ENCODE assay signal across 15 mouse cellular contexts in genomic region chr9:83549866-83550265, GRCm38 (mm10). TPM values are rescaled to one million over a fixed set of nuclear protein-coding genes. Genes with fewer than 3 reads are reported as not detected.
DNase-seq lines count a peak whose midpoint lies in the region; ATAC-seq and TF ChIP-seq lines count a peak whose summit lies in the region.
"Had no signal": no experiment of that assay in that cellular context is flagged by ENCODE, and none has a peak within 500 bp of the region (broad histone marks: within the 10 kb centered on the region; RNA-seq: fewer than 3 reads in every experiment).

No protein-coding gene starts in this region.

- no peak overlapping the region for H3K4me3 ChIP-seq in intestine, embryonic 15.5 days (replicated peaks)
- H3K4me3 ChIP-seq in intestine, embryonic 16.5 days (ENCODE audit: low read length) = no peak overlapping the region
- no peak overlapping the region for H3K4me3 ChIP-seq in thymus, adult 2 months (ENCODE audit: control insufficient read depth, insufficient read depth, low read length)
- H3K4me3 ChIP-seq in liver, postnatal 0 days (ENCODE audit: low read depth, low read length) = no peak overlapping the region; the same call in 1 of the 2 replicates
- no peak overlapping the region for H3K4me3 ChIP-seq in forebrain, embryonic 15.5 days
- H3K4me3 ChIP-seq: forebrain, embryonic 13.5 days; limb, embryonic 13.5 days; neural tube, embryonic 13.5 days had no signal

- H3K27ac ChIP-seq in intestine, embryonic 15.5 days = no peak overlapping the region
- no peak overlapping the region for H3K27ac ChIP-seq in intestine, embryonic 16.5 days (ENCODE audit: low read length)
- no peak overlapping the region for H3K27ac ChIP-seq in thymus, adult 2 months (ENCODE audit: control insufficient read depth, insufficient read depth, low read length)
- no peak overlapping the region for H3K27ac ChIP-seq in liver, postnatal 0 days (ENCODE audit: low read depth)
- H3K27ac ChIP-seq in forebrain, embryonic 15.5 days (replicated peaks) = no peak overlapping the region
- H3K27ac ChIP-seq: forebrain, embryonic 13.5 days; limb, embryonic 13.5 days; neural tube, embryonic 13.5 days had no signal

- no peak for TF ChIP-seq POLR2A in thymus, adult 2 months (IDR thresholded peaks at IDR 0.05; ENCODE audit: control insufficient read depth, extremely low read depth, insufficient read depth, low read length, poor library complexity)

- H3K4me1 ChIP-seq in intestine, embryonic 15.5 days (replicated peaks) = peaks cover 10% of the 10 kb centered on the region; the same call in 1 of the 2 replicates
- H3K4me1 ChIP-seq in intestine, embryonic 16.5 days (ENCODE audit: control insufficient read depth, insufficient read depth, low read length) = peaks cover 6% of the 10 kb centered on the region; the same call in 1 of the 2 replicates
- H3K4me1 ChIP-seq in thymus, adult 2 months (replicated peaks; ENCODE audit: control insufficient read depth, insufficient read depth, low read length) = peaks cover 10% of the 10 kb centered on the region
- peaks cover 4% of the 10 kb centered on the region; the same call in 1 of the 2 replicates for H3K4me1 ChIP-seq in liver, postnatal 0 days (ENCODE audit: insufficient read depth)
- H3K4me1 ChIP-seq in forebrain, embryonic 15.5 days = peaks cover 18% of the 10 kb centered on the region
- H3K4me1 ChIP-seq: forebrain, embryonic 13.5 days; neural tube, embryonic 13.5 days had no signal

- 0 out of 2 replicates have a peak overlapping the region, but pooled peaks have one; percentile 3 for H3K4me2 ChIP-seq in intestine, embryonic 15.5 days (replicated peaks)
- H3K4me2 ChIP-seq in intestine, embryonic 16.5 days (ENCODE audit: low read depth, low read length) = no peak overlapping the region
- peak overlapping the region; percentile 68; the same call in 1 of the 2 replicates for H3K4me2 ChIP-seq in liver, postnatal 0 days (ENCODE audit: low read depth, low read length)
- H3K4me2 ChIP-seq in forebrain, embryonic 15.5 days (replicated peaks) = no peak overlapping the region; the same call in 1 of the 2 replicates
- H3K4me2 ChIP-seq: limb, embryonic 13.5 days; neural tube, embryonic 13.5 days had no signal

- no peak for TF ChIP-seq CTCF in thymus, adult 2 months (IDR thresholded peaks at IDR 0.05; ENCODE audit: borderline replicate concordance, control insufficient read depth, extremely low read depth, insufficient read depth, low read length, poor library complexity)
- no peak for TF ChIP-seq CTCF in liver, postnatal 0 days (IDR thresholded peaks at IDR 0.05; ENCODE audit: low read depth)

- no peaks in the 10 kb centered on the region for H3K9me3 ChIP-seq in intestine, embryonic 15.5 days
- H3K9me3 ChIP-seq in intestine, embryonic 16.5 days (ENCODE audit: control insufficient read depth, low read length) = no peaks in the 10 kb centered on the region
- no peaks in the 10 kb centered on the region for H3K9me3 ChIP-seq in liver, postnatal 0 days (ENCODE audit: low read length)
- H3K9me3 ChIP-seq in forebrain, embryonic 15.5 days = no peaks in the 10 kb centered on the region
- H3K9me3 ChIP-seq: forebrain, embryonic 13.5 days; limb, embryonic 13.5 days; neural tube, embryonic 13.5 days had no signal

- H3K9ac ChIP-seq in intestine, embryonic 15.5 days = no peak overlapping the region
- H3K9ac ChIP-seq in intestine, embryonic 16.5 days (ENCODE audit: low read depth, low read length) = no peak overlapping the region
- no peak overlapping the region for H3K9ac ChIP-seq in liver, postnatal 0 days (replicated peaks)
- no peak overlapping the region for H3K9ac ChIP-seq in forebrain, embryonic 15.5 days (replicated peaks)
- H3K9ac ChIP-seq: forebrain, embryonic 13.5 days; limb, embryonic 13.5 days; neural tube, embryonic 13.5 days had no signal

- no peak for ATAC-seq in intestine, embryonic 15.5 days
- ATAC-seq in intestine, embryonic 16.5 days = no peak
- ATAC-seq in liver, postnatal 0 days = no peak
- ATAC-seq in inflammation-experienced regulatory T-cells, adult 6 months = no peak
- no peak for ATAC-seq in forebrain, embryonic 15.5 days (replicated peaks)
- ATAC-seq: activated CD4-positive, CD25-positive, alpha-beta regulatory T cell, adult 4 months; forebrain, embryonic 13.5 days had no signal

- no peaks in the 10 kb centered on the region for H3K36me3 ChIP-seq in intestine, embryonic 15.5 days
- no peaks in the 10 kb centered on the region for H3K36me3 ChIP-seq in intestine, embryonic 16.5 days (ENCODE audit: control insufficient read depth, insufficient read depth, low read length)
- no peaks in the 10 kb centered on the region for H3K36me3 ChIP-seq in thymus, adult 2 months (ENCODE audit: control insufficient read depth, insufficient read depth, low read length)
- H3K36me3 ChIP-seq in liver, postnatal 0 days (replicated peaks; ENCODE audit: insufficient read depth, low read length) = no peaks in the 10 kb centered on the region
- H3K36me3 ChIP-seq in forebrain, embryonic 15.5 days = no peaks in the 10 kb centered on the region
- H3K36me3 ChIP-seq: limb, embryonic 13.5 days; neural tube, embryonic 13.5 days had no signal

- DNase-seq in thymus, adult 2 months = peak; percentile 6
- DNase-seq in thymus, postnatal 10 days (ENCODE audit: low spot score in 2 of 2) = no peak
- DNase-seq in liver, postnatal 0 days = no peak
- DNase-seq: adrenal gland, postnatal 25 days; cerebellum, adult 9-10 months; lung, postnatal 36 days; midbrain, embryonic 14.5 days had no signal

- 90% methylated on average over 6 of the region's 6 CpGs for WGBS in intestine, embryonic 15.5 days
- 78% methylated on average over 6 of the region's 6 CpGs for WGBS in intestine, embryonic 16.5 days
- WGBS in thymus, adult 2 months = 22% methylated on average over 6 of the region's 6 CpGs
- WGBS in liver, postnatal 0 days (ENCODE audit: insufficient replicate concordance) = 68% methylated on average over 6 of the region's 6 CpGs
- 86% methylated on average over 6 of the region's 6 CpGs for WGBS in forebrain, embryonic 15.5 days

- no peak for TF ChIP-seq EP300 in liver, postnatal 0 days (IDR thresholded peaks at IDR 0.05; ENCODE audit: low read depth)

- no peaks in the 10 kb centered on the region for H3K27me3 ChIP-seq in intestine, embryonic 15.5 days (replicated peaks)
- H3K27me3 ChIP-seq in intestine, embryonic 16.5 days (replicated peaks; ENCODE audit: control insufficient read depth, insufficient read depth, low read length) = no peaks in the 10 kb centered on the region
- H3K27me3 ChIP-seq in thymus, adult 2 months (ENCODE audit: control insufficient read depth, insufficient read depth, low read length) = peaks cover 9% of the 10 kb centered on the region
- H3K27me3 ChIP-seq in liver, postnatal 0 days (ENCODE audit: insufficient read depth, low read length) = peaks cover 4% of the 10 kb centered on the region; the same call in 1 of the 2 replicates
- H3K27me3 ChIP-seq in forebrain, embryonic 15.5 days = no peaks in the 10 kb centered on the region
- H3K27me3 ChIP-seq: forebrain, embryonic 13.5 days had no signal

RNA-seq across cellular contexts. Expression of gene Sh3bgrl2, which starts 1.7 kb away (rescaled TPM):
- polyA plus RNA-seq in intestine, embryonic 15.5 days (2015; fragmentation: Nextera tagmentation; extraction: Ambion mirVana) = 18.0 and 20.8 TPM in 2 replicates
- 16.5 and 17.9 TPM in 2 replicates for polyA plus RNA-seq in intestine, embryonic 16.5 days (2015; fragmentation: Nextera tagmentation; extraction: Ambion mirVana)
- 2.8 and 3.0 TPM in 2 replicates for polyA plus RNA-seq in thymus, adult 2 months (2012; rRNA removed)
- 21.2 and 22.2 TPM in 2 replicates for polyA plus RNA-seq in liver, postnatal 0 days (2015; fragmentation: Nextera tagmentation; extraction: Ambion mirVana)
- 10 to 100 TPM in 2 of 3 experiments, under 1 TPM in 1; 0.96 to 17.1 (median 11.0) TPM for polyA plus RNA-seq in inflammation-experienced regulatory T-cells, adult 6 months (2017; shearing (Covaris generic))
- polyA plus RNA-seq in forebrain, embryonic 15.5 days (2015; fragmentation: Nextera tagmentation; extraction: Ambion mirVana) = 21.4 and 21.7 TPM in 2 replicates

Comparison
In these comparisons a context has a peak if more than half of its experiments do, and no peak if none do; other contexts are left out.
1. H3K4me2 ChIP-seq: peak in intestine, embryonic 15.5 days (single experiment) and liver, postnatal 0 days (single experiment); none in intestine, embryonic 16.5 days (single experiment) and forebrain, embryonic 15.5 days (single experiment).